Mouse (Mus musculus) forebrain, embryonic 12.5 days (tissue): ENCODE measurements around the gene Fgfr2. TPM values are rescaled to one million over a fixed set of nuclear protein-coding genes. Genes with fewer than 3 reads are reported as not detected.

ENCODE experiments used
- ATAC-seq: fragments of 200-750 bp; cut with Nextera tagmentation; 2 replicates; pipeline ENCODE4 v1.8.0; 2017; ENCODE audit warnings: moderate TSS enrichment; ENCODE audit not compliant: low FRiP score
- H3K27ac ChIP-seq: fragments of 300-500 bp; sonication (generic); 2 replicates; pipeline ENCODE4 v1.5.1; 2016; ENCODE audit warnings: mild to moderate bottlenecking
- H3K27me3 ChIP-seq: fragments of 300-500 bp; sonication (generic); 2 replicates; pipeline ENCODE4 v1.6.1; 2016; ENCODE audit warnings: mild to moderate bottlenecking
- H3K36me3 ChIP-seq: fragments of 300-500 bp; sonication (generic); replicated peaks from 2 replicates; pipeline ENCODE4 v1.6.1; 2016; ENCODE audit warnings: mild to moderate bottlenecking
- H3K4me1 ChIP-seq: fragments of 300-500 bp; sonication (generic); 2 replicates; pipeline ENCODE4 v1.6.1; 2016
- H3K4me2 ChIP-seq: fragments of 300-500 bp; sonication (generic); 2 replicates; pipeline ENCODE4 v1.6.1; 2016; ENCODE audit warnings: mild to moderate bottlenecking, moderate library complexity
- H3K4me3 ChIP-seq: fragments of 300-500 bp; sonication (generic); replicated peaks from 2 replicates; pipeline ENCODE4 v1.5.1; 2016; ENCODE audit warnings: mild to moderate bottlenecking
- H3K9ac ChIP-seq: fragments of 300-500 bp; sonication (generic); 2 replicates; pipeline ENCODE4 v1.6.1; 2016; ENCODE audit warnings: mild to moderate bottlenecking
- H3K9me3 ChIP-seq: fragments of 300-500 bp; sonication (generic); 2 replicates; pipeline ENCODE4 v1.6.1; 2016
- WGBS: fragments of 180-500 bp; shearing (Covaris S2); methylation state at CpG from one replicate; pipeline ENCODE4 v1.1.7; 2016; 5-methylcytosine and 5-hydroxymethylcytosine counted together
- polyA plus RNA-seq: library from polyadenylated mRNA; unstranded; fragments of >200 nt; fragmentation: Nextera tagmentation; extraction: Ambion mirVana; gene quantifications from 2 replicates; pipeline ENCODE4 v1.2.1, GENCODE M21; 2016

The Fgfr2 gene
- polyA plus RNA-seq, 1 experiment from 2014 or later = 89.6 TPM

GRCm38 (mm10) chr7:132213460-132213859 is 909.7 kb downstream of the Fgfr2 start:
- Histone ChIP-seq H3K4me3 (no peak overlapping the region), H3K4me1 (peaks cover 11% of the 10 kb centered on the region; the same call in 1 of the 2 replicates), H3K9ac (no peak overlapping the region), H3K36me3 (no peaks in the 10 kb centered on the region), H3K4me2 (no peak overlapping the region), H3K27ac (no peak overlapping the region), H3K27me3 (peaks cover 4% of the 10 kb centered on the region; the same call in 1 of the 2 replicates), H3K9me3 (no peaks in the 10 kb centered on the region)
- ATAC-seq = no peak
- 7% methylated on average over 8 of the region's 8 CpGs for WGBS

GRCm38 (mm10) chr7:132211920-132212701 is 911.0 kb downstream of the Fgfr2 start:
- no peaks in the 10 kb centered on the region for H3K36me3 ChIP-seq
- ATAC-seq = no peak

GRCm38 (mm10) chr7:132210616-132211015 is 912.5 kb downstream of the Fgfr2 start:
- Histone ChIP-seq H3K4me3 (no peak overlapping the region), H3K27me3 (peaks cover 4% of the 10 kb centered on the region; the same call in 1 of the 2 replicates), H3K9ac (no peak overlapping the region), H3K27ac (no peak overlapping the region), H3K36me3 (no peaks in the 10 kb centered on the region), H3K4me2 (no peak overlapping the region), H3K4me1 (peaks cover 11% of the 10 kb centered on the region; the same call in 1 of the 2 replicates), H3K9me3 (no peaks in the 10 kb centered on the region)
- no peak for ATAC-seq
- 89% methylated on average over 5 of the region's 5 CpGs for WGBS

More at GRCm38 (mm10) chr7:132211920-132212701, 911.0 kb downstream of the Fgfr2 start:
- H3K27me3 ChIP-seq = peaks cover 4% of the 10 kb centered on the region; the same call in 1 of the 2 replicates
- no peak overlapping the region for H3K27ac ChIP-seq
- no peak overlapping the region for H3K9ac ChIP-seq
- no peak overlapping the region for H3K4me2 ChIP-seq
- no peaks in the 10 kb centered on the region for H3K9me3 ChIP-seq
- 77% methylated on average over 6 of the region's 6 CpGs for WGBS
- H3K4me3 ChIP-seq = no peak overlapping the region
- peaks cover 11% of the 10 kb centered on the region; the same call in 1 of the 2 replicates for H3K4me1 ChIP-seq

GRCm38 (mm10) chr7:132208946-132209651 is 914.1 kb downstream of the Fgfr2 start:
- peaks cover 11% of the 10 kb centered on the region; the same call in 1 of the 2 replicates for H3K4me1 ChIP-seq
- WGBS = 77% methylated on average over 9 of the region's 9 CpGs
- no peaks in the 10 kb centered on the region for H3K9me3 ChIP-seq
- no peak overlapping the region for H3K4me3 ChIP-seq
- H3K27ac ChIP-seq = no peak overlapping the region
- no peak for ATAC-seq
- H3K36me3 ChIP-seq = no peaks in the 10 kb centered on the region
- no peak overlapping the region for H3K4me2 ChIP-seq
- no peak overlapping the region for H3K9ac ChIP-seq
- H3K27me3 ChIP-seq = peaks cover 4% of the 10 kb centered on the region; the same call in 1 of the 2 replicates

GRCm38 (mm10) chr7:132204073-132204612 is 919.0 kb downstream of the Fgfr2 start:
- H3K36me3 ChIP-seq = no peaks in the 10 kb centered on the region
- no peak overlapping the region for H3K9ac ChIP-seq
- no peaks in the 10 kb centered on the region for H3K9me3 ChIP-seq
- no peak overlapping the region for H3K4me2 ChIP-seq
- no peak overlapping the region for H3K27ac ChIP-seq
- H3K27me3 ChIP-seq = peaks cover 5% of the 10 kb centered on the region; the same call in 1 of the 2 replicates
- ATAC-seq = no peak
- H3K4me1 ChIP-seq = peaks cover 6% of the 10 kb centered on the region; the same call in 1 of the 2 replicates
- no peak overlapping the region for H3K4me3 ChIP-seq
- 69% methylated on average over 1 of the region's 1 CpGs for whole genome bisulfite sequencing

- no peak for ATAC-seq
- peaks cover 8% of the 10 kb centered on the region; the same call in 1 of the 2 replicates for H3K4me1 ChIP-seq
- 33% methylated on average over 6 of the region's 6 CpGs for WGBS
These were observed 923.5 kb downstream of the Fgfr2 start for GRCm38 (mm10) chr7:132199686-132200085.

GRCm38 (mm10) chr7:132198806-132199205 is 924.3 kb downstream of the Fgfr2 start:
- 81% methylated on average over 1 of the region's 1 CpGs for WGBS
- no peak overlapping the region for H3K9ac ChIP-seq
- H3K4me2 ChIP-seq = no peak overlapping the region
- 0 out of 2 replicates have a peak, but pooled peaks cover 5% of the 10 kb centered on the region for H3K27me3 ChIP-seq
- H3K27ac ChIP-seq = no peak overlapping the region
- H3K36me3 ChIP-seq = no peaks in the 10 kb centered on the region
- no peaks in the 10 kb centered on the region for H3K9me3 ChIP-seq
- peaks cover 8% of the 10 kb centered on the region; the same call in 1 of the 2 replicates for H3K4me1 ChIP-seq
- no peak overlapping the region for H3K4me3 ChIP-seq
- ATAC-seq = no peak

More at GRCm38 (mm10) chr7:132199686-132200085, 923.5 kb downstream of the Fgfr2 start:
- no peak overlapping the region for H3K27ac ChIP-seq
- H3K9ac ChIP-seq = no peak overlapping the region
- no peak overlapping the region for H3K4me3 ChIP-seq
- peaks cover 5% of the 10 kb centered on the region; the same call in 1 of the 2 replicates for H3K27me3 ChIP-seq
- no peaks in the 10 kb centered on the region for H3K36me3 ChIP-seq
- no peaks in the 10 kb centered on the region for H3K9me3 ChIP-seq
- H3K4me2 ChIP-seq = no peak overlapping the region

- H3K27me3 ChIP-seq = 0 out of 2 replicates have a peak, but pooled peaks cover 5% of the 10 kb centered on the region
- WGBS = 67% methylated on average over 7 of the region's 7 CpGs
- no peak for ATAC-seq
These were observed 925.2 kb downstream of the Fgfr2 start for GRCm38 (mm10) chr7:132197817-132198475.

GRCm38 (mm10) chr7:132196581-132196980 is 926.6 kb downstream of the Fgfr2 start:
- Histone ChIP-seq H3K4me1 (peaks cover 8% of the 10 kb centered on the region; the same call in 1 of the 2 replicates), H3K4me3 (no peak overlapping the region), H3K36me3 (no peaks in the 10 kb centered on the region), H3K9me3 (no peaks in the 10 kb centered on the region), H3K27me3 (0 out of 2 replicates have a peak, but pooled peaks cover 5% of the 10 kb centered on the region), H3K27ac (no peak overlapping the region), H3K9ac (no peak overlapping the region), H3K4me2 (no peak overlapping the region)
- WGBS = 88% methylated on average over 1 of the region's 1 CpGs
- ATAC-seq = no peak

More at GRCm38 (mm10) chr7:132197817-132198475, 925.2 kb downstream of the Fgfr2 start:
- Histone ChIP-seq H3K36me3 (no peaks in the 10 kb centered on the region), H3K4me1 (peaks cover 8% of the 10 kb centered on the region; the same call in 1 of the 2 replicates), H3K9ac (no peak overlapping the region), H3K4me3 (no peak overlapping the region), H3K27ac (no peak overlapping the region), H3K9me3 (no peaks in the 10 kb centered on the region), H3K4me2 (no peak overlapping the region)

GRCm38 (mm10) chr7:132193606-132194005 is 929.5 kb downstream of the Fgfr2 start:
- WGBS = 98% methylated on average over 2 of the region's 2 CpGs
- Histone ChIP-seq H3K27me3 (peaks cover 12% of the 10 kb centered on the region; the same call in 1 of the 2 replicates), H3K9me3 (no peaks in the 10 kb centered on the region), H3K4me1 (0 out of 2 replicates have a peak, but pooled peaks cover under 1% of the 10 kb centered on the region), H3K9ac (no peak overlapping the region), H3K27ac (no peak overlapping the region), H3K4me2 (no peak overlapping the region), H3K36me3 (no peaks in the 10 kb centered on the region), H3K4me3 (no peak overlapping the region)
- no peak for ATAC-seq

GRCm38 (mm10) chr7:132187456-132187855 is 935.7 kb downstream of the Fgfr2 start:
- peaks cover 15% of the 10 kb centered on the region for H3K4me1 ChIP-seq
- no peak overlapping the region for H3K4me3 ChIP-seq
- no peak for ATAC-seq

More at GRCm38 (mm10) chr7:132187456-132187855, 935.7 kb downstream of the Fgfr2 start:
- H3K27me3 ChIP-seq = peaks cover 29% of the 10 kb centered on the region; the same call in 1 of the 2 replicates
- no peak overlapping the region for H3K27ac ChIP-seq
- no peaks in the 10 kb centered on the region for H3K9me3 ChIP-seq
- H3K36me3 ChIP-seq = no peaks in the 10 kb centered on the region
- no peak overlapping the region for H3K4me2 ChIP-seq
- 62% methylated on average over 3 of the region's 3 CpGs for WGBS
- H3K9ac ChIP-seq = no peak overlapping the region
